Mouse (Mus musculus) layer of hippocampus, adult 8-10 months (tissue): ENCODE results near the gene Ifna16. TPM values are rescaled to one million over a fixed set of nuclear protein-coding genes. Genes with fewer than 3 reads are reported as not detected.
A peak's percentile ranks its signal among the peaks of the same experiment; 100 is the strongest.

ENCODE experiments used
- DNase-seq, 2 experiments: peaks; one replicate each; pipeline ENCODE4 v3.0.0; 2022; ENCODE audit warnings: low spot score in 2 of 2
- total RNA-seq, 4 experiments: library from RNA; stranded (reverse); gene quantifications; 2 replicates each; pipeline ENCODE4 v1.2.4; 2022

Ifna16 gene
- total RNA-seq, 4 experiments from 2014 or later = not detected

GRCm38 (mm10) chr4:88644359-88644758 is 32.4 kb downstream of the Ifna16 start, which contains the start of gene Ifna13:
TSS of gene Ifna13 (minus strand) at chr4:88644459.
- no peak for DNase-seq

GRCm38 (mm10) chr4:88642526-88642925 is 34.2 kb downstream of the Ifna16 start:
- no peak for DNase-seq

GRCm38 (mm10) chr4:88641077-88641831 is 35.5 kb downstream of the Ifna16 start:
- DNase-seq = peak; percentile 75 to 90

GRCm38 (mm10) chr4:88640704-88641076 is 36.0 kb downstream of the Ifna16 start:
- DNase-seq = no peak

GRCm38 (mm10) chr4:88634311-88634710 is 42.4 kb downstream of the Ifna16 start, which contains the start of gene C87499:
TSS of gene C87499 (minus strand) at chr4:88634411.
- no peak for DNase-seq

Other genes starting within 250 kb of the Ifna16 start
- 1 to 10 TPM; 1.0 to 2.8 (median 2.0) TPM for gene Hacd4, start 238.0 kb downstream of the Ifna16 start, total RNA-seq
- not detected for gene Ifnb1, start 154.2 kb downstream of the Ifna16 start, total RNA-seq
- not detected for gene Ifna15, start 118.7 kb downstream of the Ifna16 start, total RNA-seq
- gene Ifna14, start 105.1 kb downstream of the Ifna16 start, total RNA-seq = not detected
- gene Ifna9, start 84.5 kb downstream of the Ifna16 start, total RNA-seq = not detected
- gene Ifna12, start 73.5 kb downstream of the Ifna16 start, total RNA-seq = not detected
- gene C87499, start 42.5 kb downstream of the Ifna16 start, total RNA-seq = not detected
- gene Ifna13, start 32.5 kb downstream of the Ifna16 start, total RNA-seq = not detected
- gene Ifna2, start 7.0 kb upstream of the Ifna16 start, total RNA-seq = not detected
- gene Ifnab, start 14.4 kb upstream of the Ifna16 start, total RNA-seq = not detected
- gene Gm26566, start 44.9 kb upstream of the Ifna16 start, total RNA-seq = 1 to 10 TPM in 1 of 4 experiments, under 1 TPM in 3; 0.72 to 1.7 (median 0.82) TPM
- 100 to 1,000 TPM in 3 of 4 experiments, 10 to 100 TPM in 1; 96.8 to 117 (median 107) TPM for gene Klhl9, start 45.5 kb upstream of the Ifna16 start, total RNA-seq
- not detected for gene Gm13271, start 77.9 kb upstream of the Ifna16 start, total RNA-seq
- not detected for gene Gm13283, start 83.2 kb upstream of the Ifna16 start, total RNA-seq
- not detected for gene Gm13290, start 96.9 kb upstream of the Ifna16 start, total RNA-seq
- not detected for gene Gm13289, start 100.0 kb upstream of the Ifna16 start, total RNA-seq
- not detected for gene Gm13272, start 102.9 kb upstream of the Ifna16 start, total RNA-seq
- gene Ifnz, start 105.2 kb upstream of the Ifna16 start, total RNA-seq = not detected
- gene Gm13276, start 108.8 kb upstream of the Ifna16 start, total RNA-seq = not detected
- not detected for gene Gm13277, start 111.7 kb upstream of the Ifna16 start, total RNA-seq
- gene Gm13278, start 114.6 kb upstream of the Ifna16 start, total RNA-seq = not detected
- gene Gm13275, start 117.6 kb upstream of the Ifna16 start, total RNA-seq = not detected
- gene Gm13279, start 120.5 kb upstream of the Ifna16 start, total RNA-seq = not detected
- gene Gm13285, start 122.7 kb upstream of the Ifna16 start, total RNA-seq = not detected
- gene Gm13287, start 126.3 kb upstream of the Ifna16 start, total RNA-seq = not detected
- gene Gm13288, start 128.6 kb upstream of the Ifna16 start, total RNA-seq = not detected
- gene Ifna7, start 139.3 kb upstream of the Ifna16 start, total RNA-seq = not detected
- not detected for gene Ifna11, start 143.0 kb upstream of the Ifna16 start, total RNA-seq
- not detected for gene Ifna6, start 150.5 kb upstream of the Ifna16 start, total RNA-seq
- not detected for gene Ifna5, start 158.6 kb upstream of the Ifna16 start, total RNA-seq
- not detected for gene Ifna4, start 164.9 kb upstream of the Ifna16 start, total RNA-seq
- gene Ifna1, start 173.2 kb upstream of the Ifna16 start, total RNA-seq = not detected
- not detected for gene Ifne, start 203.3 kb upstream of the Ifna16 start, total RNA-seq